Mouse (Mus musculus): ENCODE measurements around the gene Prdm16.
A peak's percentile ranks its signal among the peaks of the same experiment; 100 is the strongest.

The Prdm16 gene

GRCm38 (mm10) chr4:154330001-154330400, 306.7 kb downstream of the Prdm16 start:
- DNase-seq (ENCODE audit: low spot score), result no peak

- DNase-seq (ENCODE audit: low spot score), result peak; percentile 66
Observed at GRCm38 (mm10) chr4:154328836-154329235, 307.8 kb downstream of the Prdm16 start.

- no peak for DNase-seq (ENCODE audit: low spot score)
Observed at GRCm38 (mm10) chr4:154328431-154328830, 308.2 kb downstream of the Prdm16 start.

- DNase-seq (ENCODE audit: low spot score), result no peak
Observed at GRCm38 (mm10) chr4:154325410-154325809, 311.3 kb downstream of the Prdm16 start.

GRCm38 (mm10) chr4:154313622-154313967, 323.1 kb downstream of the Prdm16 start:
- no peak for DNase-seq (ENCODE audit: low spot score)

GRCm38 (mm10) chr4:154312935-154313621, 323.6 kb downstream of the Prdm16 start:
- no peak for DNase-seq (ENCODE audit: low spot score)

- DNase-seq (ENCODE audit: low spot score), result no peak
Observed at GRCm38 (mm10) chr4:154312143-154312812, 324.4 kb downstream of the Prdm16 start.

- DNase-seq (ENCODE audit: low spot score), result no peak
Observed at GRCm38 (mm10) chr4:154310576-154311262, 326.0 kb downstream of the Prdm16 start.

GRCm38 (mm10) chr4:154309131-154309530, 327.5 kb downstream of the Prdm16 start:
- DNase-seq (ENCODE audit: low spot score), result no peak

- peak; percentile 48 for DNase-seq (ENCODE audit: low spot score)
Observed at GRCm38 (mm10) chr4:154301466-154301881, 335.2 kb downstream of the Prdm16 start, which contains the start of gene Arhgef16. Arhgef16 (minus strand) TSS chr4:154301676.

GRCm38 (mm10) chr4:154299541-154300271, 337.0 kb downstream of the Prdm16 start:
- peak; percentile 78 for DNase-seq (ENCODE audit: low spot score)

- DNase-seq (ENCODE audit: low spot score), result peak; percentile 41
Observed at GRCm38 (mm10) chr4:154297761-154298160, 338.9 kb downstream of the Prdm16 start.

- DNase-seq (ENCODE audit: low spot score), result no peak
Observed at GRCm38 (mm10) chr4:154294262-154294731, 342.4 kb downstream of the Prdm16 start.

- no peak for DNase-seq (ENCODE audit: low spot score)
Observed at GRCm38 (mm10) chr4:154293735-154294201, 342.9 kb downstream of the Prdm16 start.

- DNase-seq (ENCODE audit: low spot score), result no peak
Observed at GRCm38 (mm10) chr4:154283671-154284070, 353.0 kb downstream of the Prdm16 start.

- DNase-seq (ENCODE audit: low spot score), result no peak
Observed at GRCm38 (mm10) chr4:154279481-154279880, 357.2 kb downstream of the Prdm16 start.

- peak; percentile 53 for DNase-seq (ENCODE audit: low spot score)
Observed at GRCm38 (mm10) chr4:154273000-154273399, 363.7 kb downstream of the Prdm16 start.

- peak; percentile 18 for DNase-seq (ENCODE audit: low spot score)
Observed at GRCm38 (mm10) chr4:154269520-154269919, 367.2 kb downstream of the Prdm16 start.

GRCm38 (mm10) chr4:154267511-154267910, 369.2 kb downstream of the Prdm16 start:
- DNase-seq (ENCODE audit: low spot score), result no peak
